Mouse (Mus musculus) embryonic facial prominence, embryonic 11.5 days (tissue): ENCODE measurements at regions not wholly inside any gene's neighbourhood (a gene's known extent, or its start where the extent isn't known, plus 50 kb on each side); places are given as distances from the start of the nearest gene placed in this dataset.

Experiments
- ATAC-seq: fragments of 200-750 bp; cut with Nextera tagmentation; replicated peaks from 2 replicates; pipeline ENCODE4 v1.8.0; 2017; ENCODE audit warnings: low read depth; ENCODE audit not compliant: insufficient number of reproducible peaks, low FRiP score, low TSS enrichment
- DNase-seq: peaks from one replicate; pipeline ENCODE4 v3.0.0-alpha.2; 2015; ENCODE audit warnings: low spot score
- H3K27ac ChIP-seq: fragments of 300-500 bp; sonication (generic); replicated peaks from 2 replicates; pipeline ENCODE4 v1.5.1; 2014; ENCODE audit warnings: mild to moderate bottlenecking, low read depth, low read length, control low read depth
- H3K27me3 ChIP-seq: fragments of 300-500 bp; sonication (generic); 2 replicates; pipeline ENCODE4 v1.6.1; 2014; ENCODE audit warnings: mild to moderate bottlenecking, low read length, moderate library complexity, mixed read lengths; ENCODE audit not compliant: control insufficient read depth, insufficient read depth
- H3K36me3 ChIP-seq: fragments of 300-500 bp; sonication (generic); replicated peaks from 2 replicates; pipeline ENCODE4 v1.6.1; 2014; ENCODE audit warnings: low read depth, mild to moderate bottlenecking, low read length, moderate library complexity, mixed read lengths; ENCODE audit not compliant: control insufficient read depth, insufficient read depth
- H3K4me1 ChIP-seq: fragments of 300-500 bp; sonication (generic); 2 replicates; pipeline ENCODE4 v1.6.1; 2014; ENCODE audit warnings: low read length, mixed read lengths; ENCODE audit not compliant: control insufficient read depth, insufficient read depth
- H3K4me2 ChIP-seq: fragments of 300-500 bp; sonication (generic); 2 replicates; pipeline ENCODE4 v1.6.1; 2014; ENCODE audit warnings: low read depth, mild to moderate bottlenecking, control low read depth, low read length, moderate library complexity
- H3K4me3 ChIP-seq: fragments of 300-500 bp; sonication (generic); 2 replicates; pipeline ENCODE4 v1.5.1; 2014; ENCODE audit warnings: low read depth, low read length, control low read depth
- H3K9ac ChIP-seq: fragments of 300-500 bp; sonication (generic); replicated peaks from 2 replicates; pipeline ENCODE4 v1.6.1; 2014; ENCODE audit warnings: mild to moderate bottlenecking, control low read depth, low read length
- H3K9me3 ChIP-seq: fragments of 300-500 bp; sonication (generic); replicated peaks from 2 replicates; pipeline ENCODE4 v1.6.1; 2016; ENCODE audit warnings: mild to moderate bottlenecking, low read length, inconsistent platforms, mixed read lengths; ENCODE audit not compliant: control insufficient read depth
- WGBS: fragments of 180-500 bp; shearing (Covaris S2); extraction: QIAGEN DNeasy Blood & Tissue Kit; methylation state at CpG from one replicate; pipeline ENCODE4 v1.1.7; 2014; 5-methylcytosine and 5-hydroxymethylcytosine counted together

- Histone ChIP-seq H3K9ac (no peak overlapping the region), H3K4me2 (no peak overlapping the region), H3K36me3 (no peaks in the 10 kb centered on the region), H3K27me3 (no peaks in the 10 kb centered on the region), H3K4me1 (no peaks in the 10 kb centered on the region), H3K4me3 (no peak overlapping the region), H3K9me3 (no peaks in the 10 kb centered on the region), H3K27ac (no peak overlapping the region)
- ATAC-seq (no peak), DNase-seq (no peak)
Measured at GRCm38 (mm10) chr17:52251284-52251683, 351.2 kb upstream of the Kcnh8 start.

GRCm38 (mm10) chr17:52225584-52225983 lies 376.9 kb upstream of the Kcnh8 start:
- ATAC-seq (no peak), DNase-seq (no peak)
- Histone ChIP-seq H3K9ac (no peak overlapping the region), H3K9me3 (no peaks in the 10 kb centered on the region), H3K4me3 (no peak overlapping the region), H3K4me1 (no peaks in the 10 kb centered on the region), H3K27me3 (no peaks in the 10 kb centered on the region), H3K36me3 (no peaks in the 10 kb centered on the region), H3K27ac (no peak overlapping the region), H3K4me2 (no peak overlapping the region)
- WGBS: 84% methylated on average over 3 of the region's 3 CpGs

- H3K4me2 ChIP-seq: no peak overlapping the region
- H3K27me3 ChIP-seq: no peaks in the 10 kb centered on the region
- no peaks in the 10 kb centered on the region for H3K9me3 ChIP-seq
- WGBS: 86% methylated on average over 3 of the region's 3 CpGs
- no peak overlapping the region for H3K4me3 ChIP-seq
- DNase-seq (no peak), ATAC-seq (no peak)
- no peak overlapping the region for H3K9ac ChIP-seq
- no peak overlapping the region for H3K27ac ChIP-seq
- no peaks in the 10 kb centered on the region for H3K4me1 ChIP-seq
- no peaks in the 10 kb centered on the region for H3K36me3 ChIP-seq
Measured at GRCm38 (mm10) chr17:52220422-52220821, 382.1 kb upstream of the Kcnh8 start.

- H3K9ac ChIP-seq: no peak overlapping the region
- no peak overlapping the region for H3K27ac ChIP-seq
- H3K36me3 ChIP-seq: no peaks in the 10 kb centered on the region
- DNase-seq: no peak
- no peak overlapping the region for H3K4me3 ChIP-seq
- H3K4me2 ChIP-seq: no peak overlapping the region
- no peaks in the 10 kb centered on the region for H3K9me3 ChIP-seq
- H3K4me1 ChIP-seq: no peaks in the 10 kb centered on the region
- H3K27me3 ChIP-seq: no peaks in the 10 kb centered on the region
- no peak for ATAC-seq
Measured at GRCm38 (mm10) chr17:52217411-52217810, 384.3 kb upstream of the Satb1 start.

- no peak overlapping the region for H3K4me3 ChIP-seq
- H3K9ac ChIP-seq: no peak overlapping the region
- DNase-seq (no peak), ATAC-seq (no peak)
- no peak overlapping the region for H3K4me2 ChIP-seq
- H3K4me1 ChIP-seq: no peaks in the 10 kb centered on the region
- no peaks in the 10 kb centered on the region for H3K9me3 ChIP-seq
- H3K36me3 ChIP-seq: no peaks in the 10 kb centered on the region
- H3K27ac ChIP-seq: no peak overlapping the region
- 77% methylated on average over 2 of the region's 2 CpGs for WGBS
- H3K27me3 ChIP-seq: no peaks in the 10 kb centered on the region
Measured at GRCm38 (mm10) chr17:52212944-52213343, 379.9 kb upstream of the Satb1 start.

GRCm38 (mm10) chr17:52210483-52210882 lies 377.4 kb upstream of the Satb1 start:
- H3K4me3 ChIP-seq: no peak overlapping the region
- ATAC-seq (no peak), DNase-seq (no peak)
- no peaks in the 10 kb centered on the region for H3K36me3 ChIP-seq
- H3K27ac ChIP-seq: no peak overlapping the region
- no peaks in the 10 kb centered on the region for H3K4me1 ChIP-seq
- no peaks in the 10 kb centered on the region for H3K27me3 ChIP-seq
- no peak overlapping the region for H3K9ac ChIP-seq
- H3K9me3 ChIP-seq: no peaks in the 10 kb centered on the region
- H3K4me2 ChIP-seq: no peak overlapping the region
- WGBS: 88% methylated on average over 6 of the region's 6 CpGs

GRCm38 (mm10) chr17:52197731-52198130 lies 364.6 kb upstream of the Satb1 start:
- no peak for ATAC-seq
- Histone ChIP-seq H3K4me1 (no peaks in the 10 kb centered on the region), H3K36me3 (no peaks in the 10 kb centered on the region), H3K27me3 (no peaks in the 10 kb centered on the region), H3K9me3 (no peaks in the 10 kb centered on the region), H3K4me2 (no peak overlapping the region), H3K27ac (no peak overlapping the region), H3K9ac (no peak overlapping the region), H3K4me3 (no peak overlapping the region)
- DNase-seq: no peak
- WGBS: 89% methylated on average over 4 of the region's 4 CpGs

GRCm38 (mm10) chr17:52196811-52197210 lies 363.7 kb upstream of the Satb1 start:
- WGBS: 89% methylated on average over 5 of the region's 5 CpGs
- H3K27ac ChIP-seq: no peak overlapping the region
- no peaks in the 10 kb centered on the region for H3K27me3 ChIP-seq
- H3K9me3 ChIP-seq: no peaks in the 10 kb centered on the region
- no peak for ATAC-seq
- H3K4me3 ChIP-seq: no peak overlapping the region
- H3K36me3 ChIP-seq: no peaks in the 10 kb centered on the region
- no peaks in the 10 kb centered on the region for H3K4me1 ChIP-seq
- no peak overlapping the region for H3K4me2 ChIP-seq
- DNase-seq: no peak
- H3K9ac ChIP-seq: no peak overlapping the region

- H3K27ac ChIP-seq: no peak overlapping the region
- no peak overlapping the region for H3K4me3 ChIP-seq
- H3K27me3 ChIP-seq: no peaks in the 10 kb centered on the region
- ATAC-seq (no peak), DNase-seq (no peak)
- WGBS: 89% methylated on average over 5 of the region's 5 CpGs
- no peak overlapping the region for H3K4me2 ChIP-seq
- no peaks in the 10 kb centered on the region for H3K36me3 ChIP-seq
- no peaks in the 10 kb centered on the region for H3K4me1 ChIP-seq
- no peak overlapping the region for H3K9ac ChIP-seq
- no peaks in the 10 kb centered on the region for H3K9me3 ChIP-seq
Measured at GRCm38 (mm10) chr17:52195804-52196203, 362.7 kb upstream of the Satb1 start.
